Mouse (Mus musculus) hindbrain, embryonic 14.5 days (tissue): ENCODE measurements around the gene Prrc2c. TPM values are rescaled to one million over a fixed set of nuclear protein-coding genes. Genes with fewer than 3 reads are reported as not detected.
"Not testable (repeated sequence)": the region's sequence is repeated elsewhere in the genome, so short reads cannot be mapped to it uniquely, and the experiment has no call there.

Experiments
- ATAC-seq: fragments of 200-750 bp; cut with Nextera tagmentation; 2 replicates; pipeline ENCODE4 v1.8.0; 2017; ENCODE audit warnings: moderate number of reproducible peaks, mild to moderate bottlenecking, moderate TSS enrichment, moderate library complexity; ENCODE audit not compliant: low FRiP score
- DNase-seq: peaks from one replicate; pipeline ENCODE4 v3.0.0-alpha.2; 2015; ENCODE audit warnings: low spot score
- H3K27ac ChIP-seq: fragments of 300-500 bp; sonication (generic); 2 replicates; pipeline ENCODE4 v1.5.1; 2014; ENCODE audit warnings: mild to moderate bottlenecking, moderate library complexity
- H3K27me3 ChIP-seq: fragments of 300-500 bp; sonication (generic); 2 replicates; pipeline ENCODE4 v1.6.1; 2014; ENCODE audit warnings: mild to moderate bottlenecking, low read length, mixed read lengths; ENCODE audit not compliant: control insufficient read depth, insufficient read depth
- H3K36me3 ChIP-seq: fragments of 300-500 bp; sonication (generic); replicated peaks from 2 replicates; pipeline ENCODE4 v1.6.1; 2014; ENCODE audit not compliant: control insufficient read depth, insufficient read depth
- H3K4me1 ChIP-seq: fragments of 300-500 bp; sonication (generic); replicated peaks from 2 replicates; pipeline ENCODE4 v1.6.1; 2014; ENCODE audit warnings: antibody characterized with exemption, low read length, mixed read lengths; ENCODE audit not compliant: control insufficient read depth, insufficient read depth
- H3K4me2 ChIP-seq: fragments of 300-500 bp; sonication (generic); replicated peaks from 2 replicates; pipeline ENCODE4 v1.6.1; 2014; ENCODE audit warnings: mild to moderate bottlenecking, moderate library complexity
- H3K4me3 ChIP-seq: fragments of 300-500 bp; sonication (generic); replicated peaks from 2 replicates; pipeline ENCODE4 v1.5.1; 2014; ENCODE audit warnings: mild to moderate bottlenecking, low read length
- H3K9ac ChIP-seq: fragments of 300-500 bp; sonication (generic); 2 replicates; pipeline ENCODE4 v1.6.1; 2014
- H3K9me3 ChIP-seq: fragments of 300-500 bp; sonication (generic); 2 replicates; pipeline ENCODE4 v1.6.1; 2016; ENCODE audit warnings: low read length; ENCODE audit not compliant: control insufficient read depth
- WGBS: fragments of 180-500 bp; shearing (Covaris S2); extraction: QIAGEN DNeasy Blood & Tissue Kit; methylation state at CpG from one replicate; pipeline ENCODE4 v1.1.7; 2014; 5-methylcytosine and 5-hydroxymethylcytosine counted together
- microRNA-seq: library from miRNA; unstranded; fragments of <30 nt; microRNA quantifications from one replicate; pipeline ENCODE4, GENCODE M21; 2016
- polyA plus RNA-seq: library from polyadenylated mRNA; unstranded; fragments of >200 nt; fragmentation: Nextera tagmentation; extraction: Ambion mirVana; gene quantifications from 2 replicates; pipeline ENCODE4 v1.2.1, GENCODE M21; 2014

Gene Prrc2c
- polyA plus RNA-seq, 1 experiment from 2014 or later = 148 TPM

GRCm38 (mm10) chr1:162627821-162628220, 112.5 kb downstream of the Prrc2c start:
- H3K4me3 ChIP-seq, H3K36me3 ChIP-seq, H3K9ac ChIP-seq, H3K27ac ChIP-seq, H3K9me3 ChIP-seq, ATAC-seq, DNase-seq, H3K4me2 ChIP-seq, H3K27me3 ChIP-seq: not testable (repeated sequence)
- WGBS = 78% methylated on average over 4 of the region's 4 CpGs
- H3K4me1 ChIP-seq = peaks cover 10% of the 10 kb centered on the region; the same call in 1 of the 2 replicates

DNA sequence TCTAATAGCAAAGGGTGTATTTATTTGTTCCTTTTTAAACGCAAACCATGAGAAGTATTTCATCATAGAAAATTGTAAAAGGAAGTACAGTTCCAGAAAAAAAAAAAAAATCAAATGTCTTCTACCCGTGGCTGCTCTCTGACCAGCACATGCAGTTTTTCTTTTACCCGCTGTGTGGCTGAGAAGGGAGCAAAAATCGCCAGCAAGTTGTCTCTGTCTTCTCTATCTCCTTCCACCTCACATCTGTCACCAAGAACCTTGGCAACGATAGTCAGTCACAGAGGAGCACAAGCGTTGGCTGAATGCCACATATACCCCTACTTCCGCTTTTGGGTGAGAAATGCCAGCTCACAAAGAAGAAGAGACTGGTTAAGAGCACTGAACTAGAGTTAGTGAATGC, 115.1 kb downstream of the Prrc2c start:
- peaks cover 10% of the 10 kb centered on the region; the same call in 1 of the 2 replicates for H3K4me1 ChIP-seq
- ATAC-seq = 0 out of 2 replicates have a peak, but pooled peaks have one; percentile 13
- DNase-seq = no peak
- no peak overlapping the region for H3K4me2 ChIP-seq
- no peak overlapping the region for H3K4me3 ChIP-seq
- H3K27me3 ChIP-seq = no peaks in the 10 kb centered on the region
- H3K9me3 ChIP-seq = no peaks in the 10 kb centered on the region
- no peak overlapping the region for H3K9ac ChIP-seq
- H3K27ac ChIP-seq = no peak overlapping the region
- 49% methylated on average over 7 of the region's 7 CpGs for WGBS
- no peaks in the 10 kb centered on the region for H3K36me3 ChIP-seq

DNA sequence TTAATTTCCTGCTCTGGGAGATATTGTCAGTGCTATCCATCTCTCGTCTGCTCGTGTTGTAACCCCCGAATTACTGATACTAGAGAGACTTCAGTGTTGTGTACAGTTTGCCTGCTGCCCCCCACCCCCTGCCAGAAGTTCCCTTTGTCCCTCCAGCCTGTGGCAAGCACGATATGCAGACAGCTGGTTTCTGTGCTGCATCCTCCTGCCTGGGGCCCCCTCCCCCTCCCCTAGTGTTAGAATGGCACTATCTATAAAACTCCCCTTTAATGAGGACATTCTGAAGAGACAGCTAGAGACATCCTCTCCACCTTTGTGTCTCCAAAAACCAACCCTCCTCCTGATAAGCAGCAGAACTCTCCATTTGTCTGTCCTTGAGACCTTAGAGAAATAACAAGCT, 116.5 kb downstream of the Prrc2c start:
- DNase-seq = no peak
- Histone ChIP-seq H3K4me1 (peaks cover 10% of the 10 kb centered on the region; the same call in 1 of the 2 replicates), H3K27me3 (no peaks in the 10 kb centered on the region), H3K4me3 (no peak overlapping the region), H3K36me3 (no peaks in the 10 kb centered on the region), H3K4me2 (no peak overlapping the region), H3K9me3 (no peaks in the 10 kb centered on the region), H3K27ac (no peak overlapping the region), H3K9ac (no peak overlapping the region)
- peak; percentile 29; the same call in 1 of the 2 replicates for ATAC-seq
- WGBS = 23% methylated on average over 4 of the region's 4 CpGs

Small RNA genes within 50 kb of the gene (microRNA-seq; reads per million reads assigned to microRNA genes)
- gene Gm27616 = not detected

Other genes starting within 250 kb of the Prrc2c start
- 11.8 and 12.2 TPM in 2 replicates for gene Mettl13, start 192.0 kb downstream of the Prrc2c start, polyA plus RNA-seq
- 70.6 and 80.0 TPM in 2 replicates for gene Vamp4, start 170.0 kb downstream of the Prrc2c start, polyA plus RNA-seq
- 0.13 TPM in 1 of 2 replicates, not detected in the other for gene Myoc, start 101.4 kb downstream of the Prrc2c start, polyA plus RNA-seq
- not detected in 2 replicates for gene Myocos, start 82.3 kb downstream of the Prrc2c start, polyA plus RNA-seq
- 0.31 and 0.88 TPM in 2 replicates for gene Fmo4, start 73.4 kb upstream of the Prrc2c start, polyA plus RNA-seq
- gene Fmo1, start 126.1 kb upstream of the Prrc2c start, polyA plus RNA-seq = 35.6 and 36.6 TPM in 2 replicates
- 0.12 and 0.26 TPM in 2 replicates for gene Fmo2, start 158.2 kb upstream of the Prrc2c start, polyA plus RNA-seq
- not detected in 2 replicates for gene Fmo6, start 197.0 kb upstream of the Prrc2c start, polyA plus RNA-seq
- not detected in 2 replicates for gene Fmo3, start 244.0 kb upstream of the Prrc2c start, polyA plus RNA-seq